Mouse (Mus musculus) frontal cortex, postnatal 25 days (tissue): ENCODE measurements around the gene Slc25a26.
"Not testable (repeated sequence)": the region's sequence is repeated elsewhere in the genome, so short reads cannot be mapped to it uniquely, and the experiment has no call there.

ENCODE experiments used
- DNase-seq, 2 experiments: peaks; one replicate each; pipeline ENCODE4 v3.0.0; 2022; ENCODE audit warnings: low spot score in 2 of 2

Slc25a26 gene

GRCm38 (mm10) chr6:94550851-94551250 lies 50.7 kb downstream of the Slc25a26 start:
- no peak for DNase-seq

DNA sequence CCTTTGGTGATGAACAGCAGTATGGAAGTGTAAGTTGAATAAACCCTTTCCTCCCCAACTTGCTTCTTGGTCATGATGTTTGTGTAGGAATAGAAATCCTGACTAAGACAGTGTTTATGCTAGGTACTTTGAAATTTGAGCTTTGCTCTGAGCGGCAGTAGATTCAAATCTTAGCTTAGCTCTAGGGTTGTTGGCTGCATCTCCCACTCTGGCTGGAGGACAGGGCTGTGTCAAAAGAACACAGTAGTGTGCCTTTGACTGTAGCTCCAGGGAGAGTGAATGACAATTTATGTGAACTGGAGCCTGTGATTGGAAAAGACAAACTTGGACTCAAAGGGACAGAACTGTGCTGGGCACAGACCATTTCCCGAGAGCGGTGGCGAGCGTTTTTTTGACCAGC lies 53.0 kb downstream of the Slc25a26 start:
- no peak for DNase-seq

DNA sequence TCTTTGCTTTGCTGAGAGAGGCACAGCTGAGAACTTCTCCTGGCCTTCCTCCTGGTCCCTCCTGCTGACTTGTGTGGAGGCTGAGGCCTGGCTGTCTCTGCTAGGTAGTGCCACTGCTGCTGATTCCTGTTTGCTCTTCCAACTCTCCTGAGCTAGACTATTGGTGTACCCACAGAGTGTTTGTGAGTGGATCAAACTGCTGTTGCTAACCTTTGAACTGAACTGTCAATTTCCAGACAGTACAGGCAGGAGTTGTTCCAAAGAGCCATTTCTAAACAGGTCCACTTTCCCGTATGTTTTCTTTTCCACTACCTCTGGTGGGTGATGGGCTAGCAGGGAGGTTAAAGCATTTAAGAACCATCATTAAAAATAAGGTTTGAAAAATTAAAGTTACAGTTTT lies 58.5 kb downstream of the Slc25a26 start:
- DNase-seq = not testable (repeated sequence)

DNA sequence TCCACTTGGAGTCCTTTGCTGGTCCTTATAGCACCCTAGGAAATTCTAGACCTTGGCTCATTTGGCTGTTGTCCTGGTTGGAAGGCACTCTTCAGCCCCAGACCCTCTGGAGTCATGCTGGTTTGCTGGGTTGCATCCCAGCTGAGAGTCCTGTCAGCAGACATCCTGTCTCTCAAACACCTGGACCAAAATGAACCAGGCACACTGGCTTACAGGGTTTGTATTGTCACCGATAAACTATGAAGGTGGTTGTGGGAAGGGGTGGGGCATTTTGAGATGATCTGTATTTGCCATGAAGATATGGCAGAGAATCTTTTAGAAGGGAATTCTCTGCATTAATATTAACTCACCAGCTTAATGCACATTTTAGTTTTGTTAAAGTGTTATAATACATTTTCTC lies 60.8 kb downstream of the Slc25a26 start:
- DNase-seq = no peak

DNA sequence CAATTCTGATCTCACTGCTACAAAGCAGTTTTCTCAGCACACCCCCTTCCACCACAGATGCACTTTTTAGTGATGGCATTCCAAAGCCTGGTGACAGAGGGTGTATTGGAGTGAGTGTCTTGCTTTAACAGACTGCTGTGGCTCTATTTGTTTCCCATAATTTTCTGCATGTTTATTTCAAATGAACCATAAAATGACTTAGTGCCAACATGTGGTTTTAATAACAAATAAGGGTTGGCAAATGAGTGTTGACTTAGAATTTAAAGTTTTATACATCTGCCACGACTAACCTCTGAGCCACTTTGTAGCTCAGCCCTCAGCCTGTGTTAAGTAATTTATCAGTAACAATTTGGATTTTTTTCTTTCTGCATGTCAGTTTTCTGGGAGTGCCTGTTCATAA lies 61.2 kb downstream of the Slc25a26 start:
- no peak for DNase-seq

DNA sequence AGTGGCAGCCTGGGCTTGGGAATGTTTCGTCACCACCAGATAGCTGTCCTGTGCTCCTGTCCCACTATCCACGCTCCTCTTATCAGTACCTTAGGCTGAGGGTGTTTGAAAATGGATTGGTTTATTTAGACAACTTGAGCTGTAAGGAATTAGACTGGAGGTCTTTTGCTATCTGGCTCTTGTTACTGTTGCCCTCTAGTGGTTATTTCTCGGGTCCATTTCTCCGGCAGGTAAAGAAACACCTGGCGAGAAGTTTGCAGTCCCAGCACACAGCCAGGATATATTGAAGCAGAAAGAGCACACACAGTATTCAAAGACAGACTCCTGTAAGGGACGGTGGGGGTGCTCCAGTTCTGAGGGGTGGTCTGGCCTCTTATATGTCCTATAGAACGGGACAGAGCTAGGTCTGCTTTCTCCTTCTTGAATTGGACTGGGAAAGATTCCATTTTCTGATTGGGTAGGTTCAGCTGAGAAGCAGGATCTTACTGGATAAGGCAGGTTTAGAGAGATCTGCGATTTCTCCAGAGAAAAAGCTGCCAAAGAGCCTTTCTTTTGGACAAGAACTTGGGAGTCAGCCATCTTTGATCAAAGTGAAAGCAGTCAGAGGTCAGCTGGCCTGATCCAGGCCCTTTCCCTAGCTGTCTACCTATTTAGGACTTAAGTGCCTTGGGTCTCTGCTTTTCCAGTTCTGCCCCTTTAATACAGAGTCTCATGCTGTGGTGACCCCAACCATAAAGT lies 63.2 kb downstream of the Slc25a26 start:
- DNase-seq = no peak

GRCm38 (mm10) chr6:94565766-94566165 lies 65.6 kb downstream of the Slc25a26 start:
- no peak for DNase-seq

DNA sequence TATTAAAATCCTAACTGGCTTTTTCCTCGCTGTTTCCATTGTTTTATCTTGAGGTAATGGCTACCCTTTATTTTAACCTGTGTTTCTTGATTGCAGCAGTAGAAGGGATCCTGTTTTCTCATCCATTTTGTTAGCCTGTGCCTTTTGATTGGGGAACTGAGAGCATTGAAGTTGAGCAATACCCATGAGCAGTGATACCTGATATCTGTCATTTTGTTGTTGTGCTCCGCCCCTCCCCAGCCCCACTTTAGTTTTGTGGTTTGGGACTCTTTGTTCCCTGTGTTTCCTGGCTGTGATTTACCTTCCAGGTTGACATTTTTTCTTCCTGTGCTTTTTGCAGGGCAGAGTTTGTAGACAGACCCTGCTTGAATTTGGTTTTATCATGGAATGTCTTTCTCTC lies 67.9 kb downstream of the Slc25a26 start:
- no peak for DNase-seq

GRCm38 (mm10) chr6:94575526-94576166 lies 75.5 kb downstream of the Slc25a26 start:
- no peak for DNase-seq

DNA sequence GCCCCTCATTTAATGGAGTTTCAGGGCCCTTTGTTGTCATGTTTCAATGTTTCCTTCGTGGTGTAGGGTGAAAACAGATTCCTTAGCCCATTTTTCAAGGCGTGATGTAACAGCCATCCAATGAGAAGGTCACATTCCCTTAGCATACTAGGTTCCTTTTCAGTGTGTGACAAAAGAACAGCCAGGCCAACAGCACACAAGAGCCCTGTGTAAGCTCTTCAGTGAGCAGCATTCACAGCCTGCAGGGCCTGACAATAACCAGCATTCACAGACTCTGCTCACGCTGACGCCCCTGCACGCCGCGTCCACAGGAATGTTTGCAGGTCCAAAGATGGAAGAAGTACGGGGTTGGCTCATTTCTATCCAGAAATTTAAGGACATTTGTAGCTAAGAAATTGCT lies 77.9 kb downstream of the Slc25a26 start:
- DNase-seq = no peak

DNA sequence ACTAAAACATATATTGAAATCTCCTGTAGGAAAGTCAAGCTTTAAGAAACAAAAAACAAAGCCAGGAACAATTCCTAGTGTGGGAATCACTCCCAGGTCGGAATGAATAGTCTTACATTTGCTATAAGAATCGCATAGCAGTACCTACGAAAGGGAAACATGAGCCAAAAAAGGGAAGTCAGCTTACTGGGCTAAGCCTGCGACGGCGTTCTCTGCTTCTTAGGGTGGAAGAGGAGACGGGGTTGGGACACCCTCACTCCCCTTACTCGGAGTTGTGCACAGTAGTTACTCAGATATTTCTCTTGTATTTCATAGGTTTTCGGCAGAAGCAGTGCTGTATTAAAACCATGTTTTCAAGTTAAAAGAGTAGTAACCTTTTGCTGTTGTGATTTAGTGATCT lies 81.9 kb downstream of the Slc25a26 start:
- DNase-seq = no peak

DNA sequence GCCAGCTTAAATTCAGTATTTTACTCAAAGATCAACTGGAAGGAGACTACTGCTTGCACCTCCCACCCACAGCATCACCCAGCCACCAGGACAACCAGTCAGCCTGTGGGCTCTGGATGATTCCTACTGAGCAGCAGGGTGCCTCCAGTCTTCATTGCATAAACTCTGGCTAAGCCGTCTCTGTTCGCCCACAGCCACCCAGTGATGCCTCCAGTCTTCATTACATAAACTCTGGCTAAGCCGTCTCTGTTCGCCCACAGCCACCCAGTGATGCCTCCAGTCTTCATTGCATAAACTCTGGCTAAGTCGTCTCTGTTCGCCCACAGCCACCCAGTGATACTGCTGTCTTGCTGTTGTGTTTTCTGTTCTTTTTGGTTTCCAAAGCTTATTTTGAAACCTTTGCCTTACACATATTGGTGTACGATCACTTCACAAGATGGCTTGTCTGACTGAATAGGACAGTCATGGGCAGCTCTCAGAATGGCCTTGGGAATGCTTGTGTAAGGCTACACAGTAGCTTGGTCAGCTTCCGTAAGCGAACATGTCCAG lies 84.1 kb downstream of the Slc25a26 start:
- no peak for DNase-seq

- DNase-seq = no peak
Measured at GRCm38 (mm10) chr6:94584976-94585375, 84.8 kb downstream of the Slc25a26 start.

GRCm38 (mm10) chr6:94588365-94588764 lies 88.2 kb downstream of the Slc25a26 start:
- no peak for DNase-seq

DNA sequence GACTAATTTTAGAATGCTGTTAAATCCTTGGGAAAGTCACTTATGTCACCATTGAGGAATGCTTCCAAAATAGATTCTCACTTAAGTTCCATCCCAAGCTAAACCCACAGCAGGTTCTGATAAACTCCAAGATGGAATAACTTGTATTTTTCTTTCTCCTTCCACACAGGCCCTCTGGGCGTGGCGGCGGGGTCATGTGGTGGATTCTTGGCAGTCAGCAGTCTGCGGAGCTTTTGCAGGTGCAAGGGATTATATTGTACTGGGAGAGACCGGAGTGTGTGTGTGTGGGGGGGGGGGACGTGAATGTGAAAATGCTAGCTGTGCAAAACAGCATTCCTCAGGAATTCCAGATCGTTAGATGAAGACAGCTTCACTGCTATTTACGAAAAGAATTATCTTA lies 92.1 kb downstream of the Slc25a26 start:
- no peak for DNase-seq

- no peak for DNase-seq
Measured at GRCm38 (mm10) chr6:94592710-94593109, 92.6 kb downstream of the Slc25a26 start.

DNA sequence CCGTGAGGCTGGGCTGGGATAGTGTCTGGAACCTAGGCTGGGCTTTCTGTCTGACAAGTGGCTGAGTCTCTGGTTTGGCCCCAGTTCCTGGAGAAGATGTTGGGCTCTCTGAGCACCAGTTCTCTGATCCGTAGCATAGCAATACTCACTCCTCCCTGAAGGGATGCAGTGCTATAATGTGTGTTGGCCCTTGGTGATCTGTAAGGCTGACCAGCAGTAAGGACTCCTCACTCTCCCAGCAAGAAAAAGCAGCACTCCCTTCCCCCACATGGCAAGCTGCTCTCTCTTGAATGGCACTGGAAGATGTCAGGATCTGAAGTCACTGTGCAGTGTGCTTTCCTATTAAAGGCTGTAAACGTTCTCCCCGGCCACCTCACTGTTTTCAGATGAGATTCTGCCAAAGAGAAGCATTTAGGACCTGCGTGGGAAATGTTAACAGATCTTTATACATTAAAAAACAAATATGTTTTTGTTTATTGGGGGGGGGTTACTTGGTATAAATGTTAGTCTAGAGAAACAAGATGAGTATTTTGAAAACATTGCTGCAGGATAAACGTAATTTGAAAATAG lies 94.0 kb downstream of the Slc25a26 start:
- DNase-seq = no peak

DNA sequence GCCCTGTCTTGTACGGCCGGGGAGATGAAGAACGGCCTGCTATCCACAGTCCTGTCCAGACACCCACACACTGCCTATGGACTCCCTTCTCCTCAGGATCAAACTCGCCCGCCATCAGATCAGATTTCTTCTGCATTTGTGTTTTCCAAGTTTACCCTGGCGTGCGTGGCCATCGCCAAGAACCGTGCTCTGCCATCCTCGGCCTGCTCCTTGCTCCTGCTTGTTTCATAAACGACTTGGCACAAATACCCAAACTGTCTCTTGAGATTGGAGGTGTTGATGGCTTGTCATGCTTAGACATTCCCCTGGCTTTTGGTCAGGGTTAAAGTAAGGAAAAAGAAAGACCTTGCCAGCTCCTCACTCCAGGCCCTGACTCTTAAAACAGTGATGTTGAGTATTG lies 94.6 kb downstream of the Slc25a26 start:
- no peak for DNase-seq

GRCm38 (mm10) chr6:94595206-94595605 lies 95.1 kb downstream of the Slc25a26 start:
- no peak for DNase-seq

DNA sequence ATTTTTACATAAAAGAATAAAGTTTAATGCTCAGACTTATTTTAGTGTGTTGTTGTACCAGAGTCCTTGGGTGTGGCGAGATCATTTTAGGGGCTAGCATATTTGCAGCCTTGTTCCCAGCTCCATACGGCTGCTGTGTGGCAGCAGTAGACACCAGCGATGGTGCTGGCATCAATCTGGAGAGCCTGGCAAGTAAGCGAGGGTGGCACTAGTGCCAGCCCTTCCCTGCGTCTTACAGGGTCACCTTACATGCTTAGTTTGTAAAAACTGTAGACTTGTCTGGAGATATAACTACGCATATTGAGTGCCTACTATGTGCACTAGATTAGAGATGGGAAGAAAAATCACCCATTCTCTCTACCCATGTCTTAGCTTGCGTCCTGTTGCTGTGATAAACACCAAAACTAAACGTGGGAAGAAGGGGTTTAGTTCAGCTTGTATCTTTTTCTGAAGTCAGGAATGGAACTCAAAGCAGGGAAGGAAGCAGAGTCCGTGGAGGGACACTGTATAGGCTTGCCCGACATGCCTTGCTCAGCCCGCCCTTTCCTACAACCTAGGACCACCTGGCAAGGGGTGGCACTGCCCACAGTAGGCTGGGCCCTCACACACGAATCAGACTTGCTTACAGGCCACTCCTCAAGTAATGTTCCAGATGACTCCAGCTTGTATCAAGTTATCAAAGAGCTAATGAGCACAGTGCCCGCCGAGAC lies 96.1 kb downstream of the Slc25a26 start:
- DNase-seq = no peak

GRCm38 (mm10) chr6:94596761-94597485 lies 96.8 kb downstream of the Slc25a26 start:
- no peak for DNase-seq

DNA sequence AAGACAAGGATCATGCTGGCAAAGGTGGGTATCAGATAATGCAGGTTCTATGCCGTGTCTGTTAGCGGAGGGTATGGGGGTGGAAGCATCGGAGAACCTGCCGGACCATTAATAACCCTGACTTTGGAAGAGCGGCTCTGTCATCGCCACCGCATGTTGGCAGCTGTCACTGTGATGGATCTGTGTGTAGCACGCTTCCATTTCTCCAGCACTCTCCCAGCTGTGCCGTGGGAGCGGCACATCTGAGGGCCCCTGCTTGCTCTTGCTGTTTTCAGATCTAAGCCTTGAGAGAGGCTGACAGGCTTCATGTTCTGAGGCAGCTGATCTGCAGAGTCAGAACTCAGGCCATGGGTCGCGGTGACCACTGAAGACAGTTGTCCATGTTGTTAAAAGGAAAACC lies 98.3 kb downstream of the Slc25a26 start:
- no peak for DNase-seq
